Mouse (Mus musculus): ENCODE data around the gene Rnase1. TPM values are rescaled to one million over a fixed set of nuclear protein-coding genes. Genes with fewer than 3 reads are reported as not detected.
"Not testable (repeated sequence)": the region's sequence is repeated elsewhere in the genome, so short reads cannot be mapped to it uniquely, and the experiment has no call there.

The Rnase1 gene
- total and polyA plus RNA-seq, 3 experiments = 0.17 TPM; not detected in 2

DNA sequence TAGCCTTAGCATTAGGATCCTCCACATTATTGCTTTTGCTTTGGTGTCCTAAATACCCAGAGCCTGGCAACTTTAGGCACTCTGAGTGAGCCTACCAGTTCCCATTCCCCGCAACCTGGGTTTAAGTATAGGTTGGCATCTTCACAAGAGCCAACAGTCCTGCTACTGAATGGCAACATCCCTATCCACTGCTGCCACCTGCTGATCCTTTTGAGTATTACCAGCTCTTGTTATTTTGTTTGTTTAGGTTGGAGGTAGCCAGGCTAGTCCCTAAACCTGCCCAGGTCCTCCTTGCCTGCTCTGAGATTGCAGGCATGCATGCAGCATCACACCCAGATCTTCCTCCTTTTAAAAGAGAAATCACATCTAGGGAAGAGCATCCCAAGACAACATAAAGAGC, 48.3 kb downstream of the Rnase1 start:
- in situ Hi-C loops (cut with MboI; ENCODE audit: low pct_ligation_motif_present, low pct_unique_long_range_greater_than_20kb, low sequenced_read_pairs) = loop anchor here (10.0 kb wide), 1 partner anchor 73 kb away; no protein-coding TSS in a partner anchor

GRCm38 (mm10) chr14:51095736-51096524, 50.7 kb downstream of the Rnase1 start:
- no peak overlapping the region for H3K9ac ChIP-seq (ENCODE audit: insufficient read depth, low read depth)
- no peak overlapping the region for H3K27ac ChIP-seq (ENCODE audit: insufficient read depth, low read depth)
- no peaks in the 10 kb centered on the region for H3K36me3 ChIP-seq (replicated peaks in 1 of 2; ENCODE audit: control insufficient read depth in 1 of 2, insufficient read depth in 1 of 2, low read length in 1 of 2)
- peaks cover 6 to 35% of the 10 kb centered on the region in 2 experiments; a peak in 3 of 4 replicates for H3K4me1 ChIP-seq (ENCODE audit: control insufficient read depth in 1 of 2, insufficient read depth in 2 of 2)
- no peak for DNase-seq (ENCODE audit: extremely low read depth)
- no peaks in the 10 kb centered on the region for H3K27me3 ChIP-seq (replicated peaks)
- H3K79me2 ChIP-seq (replicated peaks; ENCODE audit: control insufficient read depth, extremely low read depth, insufficient read depth, poor library complexity, severe bottlenecking) = no peaks in the 10 kb centered on the region
- in situ Hi-C loops (cut with MboI; ENCODE audit: low pct_ligation_motif_present, low pct_unique_long_range_greater_than_20kb, low sequenced_read_pairs) (loop anchor here (10.0 kb wide), 1 partner anchor 71 kb away; no protein-coding TSS in a partner anchor), dilution Hi-C loops (cut with MboI; ENCODE audit: extremely low pct_ligation_motif_present, extremely low pct_unique_long_range_greater_than_20kb, low sequenced_read_pairs) (no loop called here)
- no peaks in the 10 kb centered on the region for H3K9me3 ChIP-seq (replicated peaks; ENCODE audit: low read length)
- H3K4me3 ChIP-seq (replicated peaks in 1 of 3; ENCODE audit: low read depth in 2 of 3, low read length in 2 of 3, poor library complexity in 1 of 3) = no peak overlapping the region
- no peak overlapping the region for H3K4me2 ChIP-seq (ENCODE audit: insufficient read depth, low read depth, poor library complexity, severe bottlenecking)
- TF ChIP-seq ZC3H11A (IDR thresholded peaks at IDR 0.05; ENCODE audit: low read depth, low read length) (no peak), RAD21 (IDR thresholded peaks at IDR 0.05; ENCODE audit: low read depth, low read length) (no peak), USF2 (conservative IDR thresholded peaks at IDR 0.05; ENCODE audit: low read depth, low read length) (no peak), UBTF (IDR thresholded peaks at IDR 0.05; ENCODE audit: low read depth, low read length) (no peak), BHLHE40 (IDR thresholded peaks at IDR 0.05; ENCODE audit: low read depth, low read length) (no peak), TBP (conservative IDR thresholded peaks at IDR 0.05; ENCODE audit: low read depth, low read length) (no peak), JUN (IDR thresholded peaks at IDR 0.05; ENCODE audit: insufficient read depth, low read depth, low read length) (no peak), CHD1 (IDR thresholded peaks at IDR 0.05; ENCODE audit: low read depth, low read length) (no peak), MAZ (IDR thresholded peaks at IDR 0.05; ENCODE audit: low read depth, low read length) (no peak), MYC (IDR thresholded peaks at IDR 0.05; ENCODE audit: low read depth, low read length) (no peak), IRF4 (IDR thresholded peaks at IDR 0.05; ENCODE audit: low read depth, low read length) (no peak), JUND (conservative IDR thresholded peaks at IDR 0.05; ENCODE audit: low read depth, low read length) (no peak), MAX (IDR thresholded peaks at IDR 0.05; ENCODE audit: low read length) (no peak), GABPA (IDR thresholded peaks at IDR 0.05; ENCODE audit: insufficient replicate concordance, low read depth, low read length) (no peak), ZMIZ1 (IDR thresholded peaks at IDR 0.05; ENCODE audit: low read depth, low read length) (no peak), TCF12 (IDR thresholded peaks at IDR 0.05; ENCODE audit: low read depth, low read length) (no peak), E2F4 (IDR thresholded peaks at IDR 0.05; ENCODE audit: insufficient replicate concordance, low read depth, low read length) (no peak), MXI1 (IDR thresholded peaks at IDR 0.05; ENCODE audit: low read depth, low read length) (no peak), ZKSCAN1 (IDR thresholded peaks at IDR 0.05; ENCODE audit: borderline replicate concordance, low read depth, low read length) (no peak)

More for the DNA sequence above, 48.3 kb downstream of the Rnase1 start:
- peaks cover 6 to 27% of the 10 kb centered on the region in 2 experiments; a peak in 3 of 4 replicates for H3K4me1 ChIP-seq (ENCODE audit: control insufficient read depth in 1 of 2, insufficient read depth in 2 of 2)
- H3K27me3 ChIP-seq (replicated peaks); H3K79me2 ChIP-seq (replicated peaks; ENCODE audit: control insufficient read depth, extremely low read depth, insufficient read depth, poor library complexity, severe bottlenecking); dilution Hi-C loops (cut with MboI; ENCODE audit: extremely low pct_ligation_motif_present, extremely low pct_unique_long_range_greater_than_20kb, low sequenced_read_pairs); H3K9ac ChIP-seq (ENCODE audit: insufficient read depth, low read depth); H3K27ac ChIP-seq (ENCODE audit: insufficient read depth, low read depth); H3K36me3 ChIP-seq (replicated peaks in 1 of 2; ENCODE audit: control insufficient read depth in 1 of 2, insufficient read depth in 1 of 2, low read length in 1 of 2); H3K4me3 ChIP-seq (replicated peaks in 1 of 3; ENCODE audit: low read depth in 2 of 3, low read length in 2 of 3, poor library complexity in 1 of 3); H3K4me2 ChIP-seq (ENCODE audit: insufficient read depth, low read depth, poor library complexity, severe bottlenecking); H3K9me3 ChIP-seq (replicated peaks; ENCODE audit: low read length): not testable (repeated sequence)
- DNase-seq (ENCODE audit: extremely low read depth) = peak; percentile 58
- peak; percentile 29; the same call in 1 of the 2 replicates for TF ChIP-seq ZC3H11A (IDR thresholded peaks at IDR 0.05; ENCODE audit: low read depth, low read length)
- TF ChIP-seq RAD21 (IDR thresholded peaks at IDR 0.05; ENCODE audit: low read depth, low read length) = peak; percentile 74
- peak; percentile 50 to 76; a peak in 3 of 4 replicates for TF ChIP-seq CTCF (conservative IDR thresholded peaks at IDR 0.05 in 1 of 2, IDR thresholded peaks at IDR 0.05 in 1 of 2; ENCODE audit: low read depth in 2 of 2, low read length in 2 of 2)
- TF ChIP-seq SMC3 (IDR thresholded peaks at IDR 0.05; ENCODE audit: low read depth, low read length) = peak; percentile 67

Data from CH12.LX (cell line).